Mouse (Mus musculus): ENCODE results near the gene Lrrc42.
A peak's percentile ranks its signal among the peaks of the same experiment; 100 is the strongest.

Gene Lrrc42

DNA sequence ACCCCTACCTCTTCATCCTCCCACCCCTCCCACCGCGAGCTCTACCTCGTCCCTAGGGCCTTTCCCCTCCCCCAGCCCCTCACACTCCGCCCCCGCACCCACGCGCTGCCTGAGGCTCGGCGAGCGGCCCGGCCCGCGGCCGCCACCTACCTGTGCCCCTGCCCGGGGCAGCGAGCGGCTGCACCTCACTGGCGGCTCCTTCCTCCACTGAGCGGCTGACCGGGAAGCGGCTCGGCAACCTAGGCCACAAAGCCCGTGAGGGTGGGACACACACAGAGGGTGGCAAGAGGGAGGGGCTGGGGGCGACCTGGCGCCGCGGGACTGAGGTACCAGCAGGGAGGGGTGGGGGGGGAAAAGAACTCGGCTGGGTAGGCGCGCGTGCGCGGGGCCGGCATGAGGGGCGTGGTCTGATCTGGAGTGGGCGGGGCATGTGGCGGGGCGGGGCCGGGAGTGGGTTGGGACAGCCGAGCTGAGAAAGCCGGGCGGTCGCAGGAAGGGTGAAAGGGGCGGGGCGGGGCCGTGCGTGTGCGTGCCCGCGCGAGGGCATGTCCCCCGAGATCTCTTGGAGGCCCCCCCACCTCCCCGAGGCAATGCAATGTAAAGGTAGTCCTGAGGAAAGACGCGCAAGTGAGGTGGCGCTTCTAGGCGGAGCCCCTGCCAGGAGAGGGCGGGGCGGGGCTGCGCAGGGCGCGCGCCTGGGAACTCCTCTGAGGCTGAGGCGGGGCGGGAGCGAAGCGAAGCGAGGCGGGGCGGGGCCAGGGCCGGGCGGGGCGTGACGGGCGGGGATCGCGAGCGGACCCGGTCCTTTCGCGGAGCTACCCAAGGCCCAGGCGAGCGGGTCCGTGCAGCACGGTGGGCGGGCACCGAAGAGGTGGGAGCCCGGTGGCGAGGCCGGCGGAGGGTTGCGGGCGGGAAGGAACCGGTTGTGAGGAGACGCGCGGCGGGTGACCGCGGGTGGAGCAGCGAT lies at the start of gene Lrrc42, which contains the start of gene Hspb11:
Lrrc42 (minus strand) TSS at position 408 of the 967 bp plus-strand sequence.
Hspb11 (plus strand) TSS at position 469 of the 967 bp plus-strand sequence.
- peak; percentile 100 for DNase-seq (ENCODE audit: low read depth, low spot score)

DNA sequence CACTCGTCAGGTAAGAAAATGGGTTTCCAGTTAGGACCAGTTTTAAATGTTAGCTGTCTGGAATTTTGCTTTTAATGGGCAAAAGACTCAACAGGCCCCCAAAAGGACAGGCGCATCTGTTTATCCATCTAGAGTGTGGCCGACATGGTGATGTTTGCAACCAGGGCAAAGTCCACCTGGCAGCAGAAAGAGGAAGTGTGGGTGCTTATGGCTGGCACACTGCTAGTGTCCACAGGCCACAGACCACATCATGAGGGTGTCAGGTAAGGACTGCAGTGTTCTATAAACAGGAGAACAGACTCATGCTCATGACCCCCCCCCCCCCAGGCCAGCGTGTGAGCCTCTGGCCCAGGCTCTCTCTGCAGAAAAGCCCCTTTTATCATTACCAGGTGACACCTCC lies 49.5 kb upstream of the Lrrc42 start:
- DNase-seq (ENCODE audit: low read depth, low spot score), result no peak

DNA sequence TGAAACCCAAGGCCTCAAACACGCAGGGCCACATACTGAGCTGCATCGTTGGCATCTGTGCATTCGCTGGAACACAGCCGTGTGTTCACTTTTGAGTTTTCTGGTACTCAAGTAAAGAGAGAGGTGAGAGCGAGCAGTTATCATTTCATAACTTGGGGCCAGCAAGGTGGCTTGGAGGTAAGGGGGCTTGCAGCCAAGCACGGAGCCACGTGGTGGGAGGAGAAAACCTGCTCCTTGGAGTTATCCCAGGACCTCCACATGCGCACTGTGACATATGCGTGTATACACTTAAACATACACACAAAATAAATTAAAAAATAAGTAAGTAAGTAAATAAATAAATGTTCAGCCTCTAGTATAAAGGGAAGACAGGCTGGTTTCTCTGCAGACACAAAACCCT lies 48.9 kb upstream of the Lrrc42 start:
- no peak for DNase-seq (ENCODE audit: low read depth, low spot score)

DNA sequence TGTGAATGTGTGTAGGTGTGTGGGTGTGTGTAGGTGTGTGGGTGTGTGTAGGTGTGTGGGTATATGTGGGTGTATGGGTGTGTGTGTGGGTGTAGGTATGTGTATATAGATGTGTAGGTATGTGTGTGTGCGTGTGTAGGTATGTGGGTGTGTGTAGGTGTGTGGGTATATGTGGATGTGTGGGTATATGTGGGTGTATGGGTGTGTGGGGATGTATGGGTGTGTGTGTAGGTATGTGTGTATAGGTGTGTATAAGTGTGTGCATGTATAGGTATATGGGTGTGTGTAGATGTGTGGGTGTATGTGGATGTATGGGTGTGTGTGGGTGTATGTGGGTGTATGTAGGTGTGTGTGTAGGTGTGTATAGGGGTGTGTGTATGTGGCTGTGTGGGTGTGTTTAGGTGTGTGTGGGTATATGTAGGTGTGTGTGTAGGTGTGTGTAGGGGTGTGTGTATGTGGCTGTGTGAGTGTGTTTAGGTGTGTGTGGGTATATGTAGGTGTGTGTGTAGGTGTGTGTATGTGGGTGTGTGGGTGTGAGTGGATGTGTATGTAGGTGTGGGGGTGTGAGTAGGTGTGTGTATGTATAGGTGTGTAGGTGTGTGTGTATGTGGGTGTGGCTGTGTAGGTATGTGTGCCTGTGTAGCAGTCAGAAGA lies 47.7 kb upstream of the Lrrc42 start:
- no peak for DNase-seq (ENCODE audit: low read depth, low spot score)

- no peak for DNase-seq (ENCODE audit: low read depth, low spot score)
Measured at GRCm38 (mm10) chr4:107300371-107300770, 47.0 kb upstream of the Lrrc42 start.

GRCm38 (mm10) chr4:107299779-107300340 lies 46.5 kb upstream of the Lrrc42 start:
- no peak for DNase-seq (ENCODE audit: low read depth, low spot score)

DNA sequence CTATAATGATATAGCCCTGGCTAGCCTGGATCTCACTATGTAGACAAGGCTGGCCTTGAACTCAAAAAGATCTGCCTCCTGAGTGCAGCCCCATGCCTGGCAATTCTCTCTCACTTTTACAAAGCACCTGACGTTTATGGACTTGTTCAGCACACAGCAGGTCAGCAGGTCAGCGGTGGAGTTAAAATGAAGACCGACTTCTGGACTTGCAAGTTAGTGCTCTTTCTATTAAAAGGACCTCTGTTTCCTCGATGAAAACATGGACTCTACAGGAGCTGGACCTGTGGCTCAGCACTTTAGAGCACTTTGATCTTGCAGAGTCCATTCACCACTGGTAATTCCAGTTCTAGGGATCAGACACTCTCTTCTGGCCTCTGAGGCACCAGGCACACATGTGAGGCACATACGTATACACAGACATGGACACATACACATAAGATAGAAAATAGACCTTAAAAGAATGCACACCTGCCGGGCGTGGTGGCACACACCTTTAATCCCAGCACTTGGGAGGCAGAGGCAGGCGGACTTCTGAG lies 44.8 kb upstream of the Lrrc42 start:
- DNase-seq (ENCODE audit: low read depth, low spot score), result no peak

DNA sequence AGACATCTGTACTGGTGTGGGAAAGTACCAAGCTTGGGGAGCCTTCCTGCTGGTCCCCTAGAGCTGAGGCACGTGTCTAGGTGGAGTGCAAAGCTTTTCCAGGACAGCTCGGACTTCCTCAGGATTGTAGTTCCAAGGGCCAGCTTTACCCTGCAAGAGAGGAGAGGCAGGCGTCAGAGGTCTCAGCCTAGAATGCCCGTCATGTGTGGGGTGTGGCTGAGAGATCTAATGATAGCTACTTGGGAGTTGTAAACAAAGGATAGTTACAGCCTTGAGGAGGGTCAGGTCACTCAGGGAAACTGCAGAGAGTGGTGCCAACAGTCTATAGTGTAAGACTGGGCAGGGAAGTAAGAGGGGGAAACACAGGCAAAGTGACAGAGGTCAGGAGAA lies 38.9 kb upstream of the Lrrc42 start:
- no peak for DNase-seq (ENCODE audit: low read depth, low spot score)

GRCm38 (mm10) chr4:107291611-107292272 lies 38.4 kb upstream of the Lrrc42 start:
- DNase-seq (ENCODE audit: low read depth, low spot score), result no peak

- DNase-seq (ENCODE audit: low read depth, low spot score), result no peak
Measured at GRCm38 (mm10) chr4:107287517-107287916, 34.2 kb upstream of the Lrrc42 start.

- DNase-seq (ENCODE audit: low read depth, low spot score), result no peak
Measured at GRCm38 (mm10) chr4:107286386-107286785, 33.1 kb upstream of the Lrrc42 start.

GRCm38 (mm10) chr4:107285446-107286200 lies 32.3 kb upstream of the Lrrc42 start:
- DNase-seq (ENCODE audit: low read depth, low spot score), result no peak

DNA sequence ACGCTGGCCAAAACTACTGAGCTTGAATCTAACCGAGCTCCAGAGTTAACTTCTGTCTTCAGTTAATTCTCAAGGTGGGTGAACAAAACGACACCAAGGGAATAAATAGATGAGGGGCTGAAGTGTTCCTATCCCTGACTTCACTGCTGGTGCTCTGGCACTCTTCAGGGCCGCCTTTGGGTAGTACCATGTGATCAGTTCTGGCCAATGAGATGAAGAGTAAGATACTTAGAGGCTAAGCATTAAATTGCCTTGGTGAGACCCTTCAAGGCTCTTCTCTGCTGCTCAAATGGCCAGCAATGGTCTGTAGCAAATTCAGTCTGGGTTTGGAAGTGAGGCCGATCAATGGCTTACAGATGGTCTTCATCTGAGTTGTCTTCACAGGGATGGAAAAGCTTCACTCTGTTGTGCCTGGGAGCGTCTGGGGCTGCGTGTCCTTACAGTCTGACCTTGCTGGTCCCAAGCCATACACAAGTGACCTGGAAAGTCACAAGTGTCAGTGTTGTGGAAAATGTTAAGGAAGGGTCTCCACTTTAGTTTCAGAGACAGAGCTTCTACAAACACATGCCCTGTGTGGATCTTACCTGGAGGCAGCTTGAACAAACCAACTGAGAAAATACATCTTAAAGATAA lies 27.6 kb upstream of the Lrrc42 start:
- DNase-seq (ENCODE audit: low read depth, low spot score), result no peak

- no peak for DNase-seq (ENCODE audit: low read depth, low spot score)
Measured at GRCm38 (mm10) chr4:107278188-107278707, 24.9 kb upstream of the Lrrc42 start.

DNA sequence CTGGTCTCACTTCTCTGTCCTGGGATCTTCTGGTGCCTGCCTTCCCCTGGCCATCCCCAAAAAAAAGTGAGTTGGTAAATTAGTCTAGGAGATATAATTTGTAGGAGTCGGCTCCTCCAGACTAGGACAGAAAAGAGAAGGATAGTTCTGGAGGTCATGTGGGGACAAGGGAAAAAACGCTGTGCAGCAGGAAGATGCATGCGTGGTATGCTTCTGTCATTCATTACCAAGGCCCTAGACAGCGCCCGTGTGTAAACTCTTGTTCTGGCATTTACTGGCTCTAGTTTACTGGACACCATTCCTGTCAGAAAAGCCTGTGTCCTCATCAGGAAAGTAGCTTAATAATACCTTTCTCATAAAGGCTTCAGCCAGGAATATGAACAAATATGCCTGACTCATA lies 21.2 kb upstream of the Lrrc42 start:
- no peak for DNase-seq (ENCODE audit: low read depth, low spot score)

DNA sequence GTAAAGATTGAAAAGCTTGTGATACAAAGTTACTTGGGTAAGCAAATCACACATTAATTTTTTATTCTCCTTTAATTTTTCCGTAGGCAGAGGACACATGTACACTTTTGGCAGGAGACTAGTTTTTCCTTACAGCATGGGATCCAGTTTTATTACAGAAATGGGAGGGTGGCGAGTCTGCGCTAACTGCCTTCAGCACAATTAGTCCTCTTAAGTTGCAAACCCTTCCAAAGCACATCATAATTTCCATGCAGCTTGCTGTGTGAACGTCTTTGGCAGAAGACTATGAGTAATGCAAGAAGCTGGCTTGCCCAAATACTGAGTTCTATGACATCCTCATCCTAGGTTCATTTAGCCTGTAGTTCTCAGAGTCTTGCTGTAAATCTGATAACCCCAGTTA lies 20.4 kb upstream of the Lrrc42 start:
- no peak for DNase-seq (ENCODE audit: low read depth, low spot score)

GRCm38 (mm10) chr4:107260001-107260400 lies 6.7 kb upstream of the Lrrc42 start:
- DNase-seq (ENCODE audit: low read depth, low spot score), result peak; percentile 55

GRCm38 (mm10) chr4:107254414-107254813 lies 1.1 kb upstream of the Lrrc42 start:
- no peak for DNase-seq (ENCODE audit: low read depth, low spot score)

- no peak for DNase-seq (ENCODE audit: low read depth, low spot score)
Measured at GRCm38 (mm10) chr4:107252522-107252921, 810 bp downstream of the Lrrc42 start.

GRCm38 (mm10) chr4:107250494-107250893 lies 2.8 kb downstream of the Lrrc42 start:
- DNase-seq (ENCODE audit: low read depth, low spot score), result peak; percentile 55
